Mouse (Mus musculus) left cerebral cortex, postnatal 4 days (tissue): ENCODE results near the gene Irx6. TPM values are rescaled to one million over a fixed set of nuclear protein-coding genes. Genes with fewer than 3 reads are reported as not detected.

ENCODE experiments used
- DNase-seq: peaks from one replicate; pipeline ENCODE4 v3.0.0-alpha.2; 2022
- intact Hi-C: fragments of 180-260 bp; cut with DNase I; formaldehyde crosslinking; loops from one replicate; pipeline ENCODE4 v1.15.1; 2025
- total RNA-seq, 2 experiments: library from RNA; stranded (reverse); gene quantifications; 2 replicates each; pipeline ENCODE4 v1.2.3; 2021

The Irx6 gene
- total RNA-seq, result not detected

GRCm38 (mm10) chr8:92674244-92675128 is at the start of gene Irx6:
Gene Irx6 (plus strand): TSS chr8:92674288.
- peak; percentile 6 for DNase-seq
- intact Hi-C loops, result loop anchor here (5.0 kb wide), 1 partner anchor 312 kb away; no protein-coding TSS in a partner anchor

GRCm38 (mm10) chr8:92628711-92629650 is 45.1 kb upstream of the Irx6 start:
- intact Hi-C loops, result no loop called here
- DNase-seq, result no peak

DNA sequence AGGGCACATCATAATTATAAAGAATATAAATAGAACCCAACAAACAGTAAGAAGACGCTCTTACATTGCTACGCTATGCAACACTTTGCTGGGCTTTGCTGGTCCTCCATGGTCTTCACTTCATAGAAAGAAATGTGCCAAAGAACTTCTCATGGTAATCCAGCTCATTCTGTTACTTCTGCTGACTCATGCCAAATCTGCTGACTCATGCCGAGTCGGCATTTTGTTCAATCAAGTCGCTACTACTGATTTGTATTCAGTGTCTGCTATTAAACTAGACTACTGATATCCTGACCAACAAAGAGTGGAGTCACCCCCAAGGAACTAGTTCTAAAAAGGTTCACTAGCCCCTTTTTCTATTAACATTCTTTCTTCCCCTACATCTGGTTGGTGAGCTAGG is 40.9 kb upstream of the Irx6 start:
- intact Hi-C loops, result no loop called here
- no peak for DNase-seq

- intact Hi-C loops, result no loop called here
- no peak for DNase-seq
Observed at GRCm38 (mm10) chr8:92640820-92641219, 33.3 kb upstream of the Irx6 start.

- DNase-seq, result no peak
- intact Hi-C loops, result no loop called here
Observed at GRCm38 (mm10) chr8:92646637-92647036, 27.5 kb upstream of the Irx6 start.

GRCm38 (mm10) chr8:92664207-92664606 is 9.9 kb upstream of the Irx6 start:
- no peak for DNase-seq
- intact Hi-C loops, result no loop called here

GRCm38 (mm10) chr8:92670236-92670635 is 3.9 kb upstream of the Irx6 start:
- intact Hi-C loops, result loop anchor here (5.0 kb wide), 1 partner anchor 308 kb away; no protein-coding TSS in a partner anchor

GRCm38 (mm10) chr8:92670656-92671195 is 3.4 kb upstream of the Irx6 start:
- intact Hi-C loops, result loop anchor here (5.0 kb wide), 1 partner anchor 308 kb away; no protein-coding TSS in a partner anchor
- DNase-seq, result no peak

More at GRCm38 (mm10) chr8:92670236-92670635, 3.9 kb upstream of the Irx6 start:
- no peak for DNase-seq

GRCm38 (mm10) chr8:92671892-92672291 is 2.2 kb upstream of the Irx6 start:
- no peak for DNase-seq
- intact Hi-C loops, result loop anchor here (5.0 kb wide), 1 partner anchor 310 kb away; no protein-coding TSS in a partner anchor

DNA sequence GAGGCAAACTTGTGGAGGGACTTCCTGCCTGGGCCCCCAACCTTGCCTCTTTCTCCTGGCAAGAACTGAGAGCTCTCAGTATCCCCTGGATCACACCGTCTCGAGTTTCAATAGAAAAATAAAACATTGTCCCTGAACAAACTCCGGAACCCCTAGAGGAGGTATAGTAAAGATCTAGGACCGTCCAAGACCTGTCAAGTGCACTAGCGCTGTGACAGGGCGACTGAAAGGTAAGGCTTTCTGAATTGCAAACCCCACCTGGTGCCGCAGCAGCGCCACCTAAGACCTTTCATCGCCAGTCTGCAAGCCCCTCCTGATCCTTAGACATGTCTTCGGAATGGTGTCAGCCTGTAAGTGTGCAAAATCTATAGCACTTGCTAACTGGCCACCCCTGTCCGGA is 987 bp upstream of the Irx6 start:
- DNase-seq, result peak; percentile 2
- intact Hi-C loops, result loop anchor here (5.0 kb wide), 1 partner anchor 311 kb away; no protein-coding TSS in a partner anchor

GRCm38 (mm10) chr8:92673555-92674243 is 389 bp upstream of the Irx6 start:
- intact Hi-C loops, result loop anchor here (5.0 kb wide), 1 partner anchor 311 kb away; no protein-coding TSS in a partner anchor

DNA sequence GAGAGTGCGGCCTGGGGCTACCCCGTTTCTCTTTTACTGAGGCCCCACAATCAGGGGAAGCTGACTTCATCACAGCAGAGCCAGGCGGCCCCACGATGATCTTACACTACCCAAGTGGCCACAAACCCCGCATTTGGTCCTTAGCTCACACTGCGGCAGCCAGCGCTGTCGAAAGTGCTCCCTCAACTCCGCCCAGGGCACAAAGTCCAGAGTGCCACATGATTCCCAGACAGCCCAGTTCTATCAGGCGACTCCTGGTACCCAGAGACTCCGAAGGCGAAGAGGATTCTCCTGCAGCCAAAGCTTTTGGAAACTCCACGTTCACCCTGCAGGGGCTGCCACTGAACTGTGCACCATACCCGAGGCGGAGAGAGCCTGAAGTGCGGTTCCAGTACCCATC is 4.3 kb downstream of the Irx6 start:
- intact Hi-C loops, result no loop called here
- DNase-seq, result no peak

More at GRCm38 (mm10) chr8:92673555-92674243, 389 bp upstream of the Irx6 start:
- peak; percentile 64 for DNase-seq

DNA sequence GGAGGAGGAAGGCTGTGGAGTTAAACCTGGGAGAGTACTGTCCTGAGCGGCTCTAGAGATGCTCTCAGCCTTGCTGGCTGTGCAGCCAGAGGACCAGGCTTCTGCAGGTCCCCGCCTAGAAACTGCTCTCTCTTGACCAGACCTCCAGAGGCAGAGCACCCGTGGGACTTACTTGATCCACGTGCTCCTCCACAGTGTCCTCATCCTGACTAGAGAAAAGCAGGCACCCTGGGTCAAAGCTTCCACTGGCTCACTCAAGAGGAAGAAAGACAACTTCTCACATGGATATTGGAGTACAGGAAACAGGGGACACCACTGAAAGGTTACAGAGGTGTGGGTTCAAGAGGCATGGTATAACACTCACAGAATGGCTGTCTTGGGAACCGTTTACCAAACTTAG is 23.3 kb downstream of the Irx6 start:
- intact Hi-C loops, result no loop called here

DNA sequence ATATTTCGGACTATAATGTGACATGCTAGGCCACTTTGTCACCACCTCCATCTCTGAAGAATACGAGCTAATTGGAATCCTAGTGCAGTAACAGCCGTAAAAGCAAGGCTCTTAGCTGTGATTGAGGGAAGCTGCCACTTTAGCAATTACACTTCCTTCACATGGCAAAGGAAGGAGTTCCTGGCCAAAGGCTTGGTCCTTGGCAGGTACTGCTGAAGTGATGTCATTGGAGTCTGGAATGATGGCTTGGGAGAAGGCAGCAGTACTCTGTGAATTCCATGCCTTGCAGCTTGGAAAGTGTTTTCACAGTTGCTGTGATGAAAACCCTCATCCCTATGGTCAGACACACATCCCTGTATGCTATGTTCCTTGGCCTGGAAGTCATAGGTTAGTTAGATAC is 24.3 kb downstream of the Irx6 start:
- intact Hi-C loops, result no loop called here
- DNase-seq, result no peak

More for the DNA sequence above, 23.3 kb downstream of the Irx6 start:
- DNase-seq, result no peak

DNA sequence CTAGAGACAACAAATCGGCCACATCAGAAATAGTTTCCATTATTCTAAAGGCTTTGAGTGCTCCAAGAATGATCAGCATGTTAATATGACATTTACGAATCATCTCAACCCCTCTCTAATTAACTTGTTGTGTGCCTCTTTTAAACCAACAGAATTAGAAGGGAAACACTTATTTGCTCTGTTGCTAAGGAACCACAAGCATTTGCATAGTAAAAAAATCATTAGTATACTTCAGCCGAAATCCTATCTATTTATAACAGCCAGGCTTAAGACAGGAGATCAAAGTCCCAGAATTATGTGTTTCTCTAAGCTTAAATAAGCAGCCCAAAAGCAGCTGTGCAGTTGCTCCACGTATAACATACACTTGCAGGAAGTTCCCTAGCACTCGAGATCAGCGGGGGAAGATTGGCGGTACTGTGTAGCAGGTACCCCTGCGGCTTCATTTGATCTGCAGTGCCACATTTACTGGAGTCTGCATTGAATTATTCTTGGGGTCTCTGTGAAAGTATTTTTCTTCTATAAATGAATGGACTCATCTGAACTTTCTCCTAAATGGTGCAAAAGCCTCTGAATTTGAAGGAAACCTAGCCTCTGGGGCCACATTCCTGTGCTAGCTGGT is 25.9 kb downstream of the Irx6 start:
- intact Hi-C loops, result no loop called here
- no peak for DNase-seq

DNA sequence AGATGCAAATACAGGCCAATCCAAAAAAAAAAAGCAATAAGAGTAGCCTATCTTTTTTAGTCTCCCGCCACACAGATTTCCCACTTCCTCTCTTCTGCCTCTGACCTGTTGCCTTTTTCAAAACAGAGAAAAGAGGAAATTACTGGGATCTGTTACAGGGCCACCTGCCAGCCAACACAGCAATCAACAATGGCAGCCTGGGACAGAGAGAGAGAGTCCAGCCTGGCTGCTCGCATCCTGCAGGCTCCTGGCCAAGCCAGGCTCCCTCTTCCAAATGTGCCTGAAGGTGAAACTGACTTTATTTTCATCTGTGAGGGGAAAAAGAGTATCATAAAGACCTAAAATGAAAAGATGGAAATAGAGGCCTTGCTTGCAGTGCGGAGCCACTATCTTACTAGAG is 29.3 kb downstream of the Irx6 start:
- no peak for DNase-seq
- intact Hi-C loops, result no loop called here

DNA sequence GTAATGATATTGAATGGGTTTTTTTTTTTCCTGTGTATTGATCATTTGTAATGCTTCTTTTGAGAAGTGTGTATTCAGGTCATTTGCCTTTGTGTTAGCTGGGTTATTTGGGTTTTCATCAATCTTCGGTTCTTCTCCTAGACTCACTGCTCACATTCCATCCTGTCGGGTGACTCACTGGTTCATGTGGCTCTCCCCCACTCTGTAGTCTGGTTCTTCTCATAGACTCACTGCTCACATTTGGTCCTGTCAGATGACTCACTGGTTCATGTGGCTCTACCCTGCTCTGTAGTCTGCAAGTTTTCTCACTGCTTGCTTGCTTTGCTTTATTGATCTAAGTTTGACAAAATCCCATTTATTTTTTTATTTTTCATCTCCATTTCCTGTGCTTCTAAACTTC is 32.2 kb downstream of the Irx6 start:
- DNase-seq, result no peak

DNA sequence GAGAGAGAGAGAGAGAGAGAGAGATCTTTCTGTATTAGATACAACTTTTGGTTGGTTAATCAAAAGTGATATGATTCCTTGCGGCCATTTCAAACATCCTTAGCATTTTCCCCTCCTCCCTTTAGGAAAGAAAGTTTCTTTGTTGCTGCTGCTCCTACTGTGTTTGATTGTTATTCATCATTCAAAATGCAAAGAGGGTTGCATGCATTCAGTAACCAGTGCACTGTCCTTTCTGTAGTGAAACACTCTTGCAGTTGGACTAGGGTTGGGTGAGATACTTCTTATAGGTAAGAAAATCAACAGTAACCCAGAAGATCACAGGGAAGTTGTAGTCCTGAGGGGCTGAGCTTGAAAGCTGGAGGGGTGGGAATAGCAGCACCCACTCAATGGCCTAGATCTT is 39.2 kb downstream of the Irx6 start:
- intact Hi-C loops, result no loop called here

More for the DNA sequence above, 32.2 kb downstream of the Irx6 start:
- intact Hi-C loops, result no loop called here

GRCm38 (mm10) chr8:92717418-92717817 is 43.3 kb downstream of the Irx6 start:
- intact Hi-C loops, result no loop called here
- no peak for DNase-seq

More for the DNA sequence above, 39.2 kb downstream of the Irx6 start:
- DNase-seq, result no peak

DNA sequence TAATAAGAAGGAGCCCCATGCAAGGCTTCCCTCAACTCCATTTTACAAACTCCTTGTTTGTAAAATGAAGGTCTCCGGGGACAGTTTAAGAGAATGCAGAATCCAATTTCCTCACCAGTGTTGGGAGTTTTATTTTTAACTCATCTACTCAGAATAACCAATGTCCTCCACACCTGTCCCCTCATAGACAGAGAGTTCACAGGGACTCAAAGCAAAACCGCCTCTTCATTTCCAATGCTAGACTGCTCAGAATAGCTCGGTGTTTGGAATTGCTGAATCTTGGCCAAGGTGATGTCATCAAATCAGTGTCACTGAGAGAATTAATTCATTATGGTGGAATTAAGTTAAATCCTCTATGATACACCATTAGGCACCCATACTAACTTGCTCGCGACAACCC is 44.0 kb downstream of the Irx6 start:
- intact Hi-C loops, result no loop called here
- DNase-seq, result no peak
